Mouse (Mus musculus) retina, adult 2 months (tissue): ENCODE measurements around the gene Atxn7l3.

Experiments
- DNase-seq: peaks from one replicate; pipeline ENCODE4 v3.0.0-alpha.2; 2012; ENCODE audit warnings: low read depth, low spot score

The Atxn7l3 gene

DNA sequence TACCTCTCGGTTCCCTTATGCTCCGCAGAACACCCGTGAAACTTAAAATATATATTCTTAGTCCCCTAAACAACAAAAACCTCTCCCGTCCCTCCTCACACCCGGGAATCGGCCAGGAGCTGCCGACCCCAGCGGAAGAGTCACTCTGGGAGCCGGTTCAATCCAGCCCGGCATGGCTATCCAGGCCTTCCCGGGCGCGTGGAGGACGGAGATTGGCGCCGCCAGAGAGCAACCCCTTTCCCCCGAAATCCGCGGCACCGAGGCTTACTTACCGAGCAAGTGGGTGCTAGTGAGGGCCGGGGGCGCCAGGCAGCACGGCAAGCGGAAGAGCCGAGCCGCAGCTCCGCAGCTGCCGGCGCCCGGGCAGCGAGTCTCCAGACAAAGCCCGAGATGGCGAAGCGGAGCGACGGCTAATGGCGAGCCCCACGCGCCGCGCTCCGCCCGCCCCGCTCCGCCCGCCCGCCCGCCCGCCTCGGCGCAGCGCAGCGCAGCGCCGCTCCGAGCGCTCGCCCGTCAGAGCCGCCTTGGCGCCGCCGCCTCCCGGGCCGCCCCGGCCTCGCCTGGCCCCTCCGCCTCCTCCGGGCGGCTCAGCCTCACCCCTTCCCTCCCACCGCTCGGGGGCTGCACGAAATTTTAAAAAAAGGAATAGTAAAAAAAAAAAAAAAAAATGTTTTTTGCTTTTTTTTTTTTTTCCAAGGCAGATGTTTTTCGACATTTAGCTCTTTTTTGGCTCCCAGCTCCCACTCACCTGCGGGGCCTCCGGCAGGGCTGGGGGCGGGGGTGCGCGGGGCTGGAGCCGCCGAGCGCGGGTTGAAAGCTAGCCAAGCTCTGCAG, 22.4 kb upstream of the Atxn7l3 start:
- DNase-seq: peak; percentile 42

GRCm38 (mm10) chr11:102317901-102318575, 21.6 kb upstream of the Atxn7l3 start:
- DNase-seq: peak; percentile 47

DNA sequence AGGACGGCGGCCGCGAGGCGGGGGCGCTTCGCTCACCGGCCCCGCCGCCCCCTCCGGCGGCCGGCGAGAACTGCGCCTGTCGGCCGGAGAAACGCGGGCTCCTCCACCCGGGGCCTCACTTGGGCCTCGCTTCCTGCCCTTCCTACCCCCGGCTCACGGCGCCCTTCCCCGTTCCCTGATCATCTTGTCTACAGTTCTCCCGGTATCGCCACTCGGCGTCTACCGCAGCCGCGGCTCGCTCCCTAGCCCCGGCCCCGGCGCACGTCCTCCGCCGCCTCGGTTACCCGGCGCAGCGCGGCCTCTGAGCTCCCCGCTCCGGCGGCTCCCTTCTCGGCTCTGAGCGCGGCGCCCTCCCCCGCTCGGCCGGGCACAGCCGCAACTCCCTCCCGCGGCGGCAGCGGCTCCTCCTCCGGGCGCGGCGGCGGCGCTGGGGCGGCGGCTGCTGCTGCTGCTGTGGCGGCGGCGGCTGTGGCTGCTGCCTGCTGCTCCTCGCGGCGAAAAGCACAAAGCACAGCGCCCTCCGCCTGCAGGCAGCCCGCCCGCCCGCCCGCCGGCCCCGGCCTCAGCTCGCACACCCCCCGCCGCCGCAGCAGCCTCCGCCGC, 21.0 kb upstream of the Atxn7l3 start:
- DNase-seq: no peak

DNA sequence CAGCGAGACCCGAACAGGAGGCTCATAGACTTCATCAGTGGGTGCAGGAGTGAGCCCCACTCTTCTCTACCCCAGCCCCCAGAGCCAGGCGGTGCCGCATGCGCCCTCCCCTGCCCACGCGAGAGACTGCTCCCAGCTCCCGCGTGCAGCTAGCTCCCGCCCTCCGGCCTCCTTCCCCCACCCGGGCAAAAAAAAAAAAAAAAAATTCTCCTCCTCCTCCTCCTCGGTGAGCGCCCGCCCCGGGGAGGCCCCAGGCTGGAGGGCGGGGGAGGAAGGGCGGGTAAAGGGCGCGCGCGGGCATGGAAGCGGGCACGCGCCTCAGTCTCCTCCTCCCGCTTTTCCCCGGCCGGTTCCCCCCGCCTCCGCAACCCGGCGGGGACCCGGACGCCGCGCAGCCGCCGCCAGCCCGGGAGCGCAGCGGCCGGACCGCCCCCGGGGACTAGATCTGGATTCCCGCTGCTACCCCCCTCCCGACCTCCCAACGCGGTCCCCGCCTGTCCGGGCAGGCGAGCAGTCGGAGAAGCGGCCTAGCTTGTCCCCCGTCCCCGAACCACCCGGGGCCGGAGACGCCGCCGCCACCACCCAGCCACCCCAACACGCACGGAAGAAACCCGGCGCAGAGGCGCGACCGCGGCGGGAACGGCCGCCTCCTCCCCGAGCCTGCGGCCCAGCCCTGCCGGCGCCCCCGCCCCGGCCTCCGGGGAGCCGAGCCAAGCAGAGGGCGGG, 20.3 kb upstream of the Atxn7l3 start:
- peak; percentile 65 for DNase-seq

- no peak for DNase-seq
These were observed 19.5 kb upstream of the Atxn7l3 start for GRCm38 (mm10) chr11:102315690-102316571.

DNA sequence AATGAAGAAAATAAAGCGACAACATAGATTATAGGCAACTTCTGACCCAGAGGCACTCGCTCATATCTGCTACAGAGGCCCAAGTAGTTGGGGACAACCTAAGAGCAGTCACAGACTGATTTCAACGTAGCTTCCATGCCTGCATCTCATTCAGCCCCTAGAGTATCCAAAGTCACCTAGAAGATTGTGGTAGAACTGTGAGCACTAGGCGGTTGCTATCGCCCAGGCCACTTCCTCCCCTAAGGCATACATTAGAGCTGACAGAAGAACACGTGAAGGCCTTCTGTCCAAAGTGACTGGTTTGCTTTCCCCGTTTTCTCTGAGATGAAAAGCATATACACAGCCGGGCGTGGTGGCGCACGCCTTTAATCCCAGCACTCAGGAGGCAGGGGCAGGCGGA, 17.9 kb upstream of the Atxn7l3 start:
- no peak for DNase-seq

DNA sequence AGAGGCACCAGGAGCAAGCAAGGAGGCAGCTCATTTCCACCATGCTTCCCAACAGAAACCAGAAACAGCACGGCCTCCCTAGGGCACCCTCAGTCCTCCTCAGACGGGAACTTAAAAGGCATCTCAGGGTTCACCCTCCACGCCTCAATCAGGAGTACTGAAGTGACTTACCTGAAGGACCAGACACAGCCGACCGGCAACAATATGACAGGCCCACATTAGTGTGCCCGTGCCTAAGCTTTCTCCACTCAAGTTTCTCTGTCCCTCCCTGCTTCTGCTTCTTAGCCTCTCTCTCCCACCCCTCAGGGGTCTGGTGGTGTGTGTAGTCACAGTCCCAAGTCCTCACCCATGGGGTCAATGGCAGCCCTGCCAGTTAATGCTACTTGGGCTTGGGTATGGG, 16.2 kb upstream of the Atxn7l3 start:
- DNase-seq: no peak

DNA sequence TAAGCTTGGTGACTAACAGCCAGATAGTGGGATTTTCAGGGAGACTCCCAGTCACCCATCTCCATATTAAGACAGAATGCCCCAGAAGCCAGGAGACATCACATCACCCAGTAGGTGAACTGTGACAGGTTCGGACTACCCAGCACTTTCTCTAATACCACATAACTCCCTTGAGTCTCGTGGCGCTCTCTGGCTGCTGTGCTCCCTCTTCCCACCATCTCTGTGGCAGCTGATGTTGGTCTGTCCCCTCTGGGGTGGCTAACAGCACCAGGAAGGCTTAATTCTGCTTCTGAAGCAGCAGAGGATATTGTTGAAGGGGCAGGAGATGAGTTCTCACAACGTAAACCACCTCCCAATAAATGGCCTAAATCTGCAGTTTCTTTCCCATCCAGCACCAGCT, 15.5 kb upstream of the Atxn7l3 start:
- DNase-seq: no peak

DNA sequence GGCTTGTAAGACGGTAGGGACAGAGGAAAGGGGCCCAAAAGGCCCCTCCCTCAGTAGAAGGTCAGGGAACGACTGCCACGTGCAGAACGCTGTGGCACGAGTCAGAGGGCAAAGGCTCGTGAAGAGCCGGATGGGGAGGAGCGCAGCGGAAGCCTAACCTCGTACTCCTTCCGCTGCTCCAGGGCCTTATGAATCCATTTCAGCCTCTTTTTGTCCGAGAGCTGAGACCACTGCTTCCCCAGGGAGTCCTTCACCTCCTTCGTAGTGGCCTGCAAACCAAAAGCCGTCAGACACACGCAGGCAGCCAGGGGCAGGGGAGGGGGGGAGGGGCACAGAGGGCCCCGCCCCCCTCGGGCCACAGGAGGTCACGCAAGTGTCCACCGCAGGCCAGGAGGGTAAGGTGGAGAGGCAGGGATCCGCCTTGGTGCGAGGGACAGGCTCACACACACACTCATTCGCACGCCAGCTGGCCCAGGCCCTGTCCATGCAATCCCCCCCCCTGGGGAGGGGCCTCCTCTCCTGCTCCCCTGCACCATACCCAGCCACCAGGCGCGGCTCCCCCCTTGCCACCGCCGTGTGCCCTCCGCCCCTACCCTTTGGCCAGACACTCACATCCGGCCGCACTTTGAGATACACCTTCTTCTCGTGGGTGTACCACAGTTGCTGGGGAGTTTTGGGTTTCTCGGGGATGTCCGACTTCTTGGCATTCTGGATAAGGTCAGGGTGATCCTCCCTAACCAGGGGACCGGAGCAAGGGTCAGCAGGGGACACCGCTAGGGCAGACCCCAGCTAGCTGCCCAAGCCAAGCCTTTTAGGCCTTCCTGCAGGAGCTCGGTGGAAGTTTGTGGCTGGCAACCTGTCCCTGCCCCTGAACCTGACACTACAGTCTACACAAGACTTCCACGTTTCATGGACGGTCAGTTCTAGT, 14.6 kb upstream of the Atxn7l3 start:
- DNase-seq: no peak

- DNase-seq: no peak
These were observed 13.6 kb upstream of the Atxn7l3 start for GRCm38 (mm10) chr11:102309821-102310617.

- DNase-seq: peak; percentile 87
These were observed 12.5 kb upstream of the Atxn7l3 start for GRCm38 (mm10) chr11:102308979-102309378.

DNA sequence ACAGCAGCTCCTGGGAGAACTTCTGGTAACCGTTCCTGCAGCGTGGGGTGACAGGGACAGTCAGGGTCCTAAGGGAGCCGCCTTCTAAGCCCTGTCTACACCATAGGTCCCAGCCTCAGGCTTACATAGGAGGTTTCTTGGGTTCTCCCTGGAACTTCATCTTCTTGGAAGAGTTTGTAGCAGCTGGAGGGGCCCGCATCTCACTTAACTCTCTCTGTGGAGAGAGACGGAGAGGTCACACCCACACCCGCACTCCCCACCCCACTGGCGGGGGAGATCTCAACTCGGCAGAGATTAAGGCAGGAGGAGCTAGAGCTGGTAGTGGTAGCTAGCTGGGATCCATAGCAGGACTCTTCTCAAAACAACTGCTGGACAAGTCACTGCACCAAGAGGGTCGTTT, 11.7 kb upstream of the Atxn7l3 start:
- no peak for DNase-seq

GRCm38 (mm10) chr11:102305359-102305758, 8.9 kb upstream of the Atxn7l3 start:
- DNase-seq: no peak

GRCm38 (mm10) chr11:102304141-102304540, 7.7 kb upstream of the Atxn7l3 start:
- DNase-seq: no peak

DNA sequence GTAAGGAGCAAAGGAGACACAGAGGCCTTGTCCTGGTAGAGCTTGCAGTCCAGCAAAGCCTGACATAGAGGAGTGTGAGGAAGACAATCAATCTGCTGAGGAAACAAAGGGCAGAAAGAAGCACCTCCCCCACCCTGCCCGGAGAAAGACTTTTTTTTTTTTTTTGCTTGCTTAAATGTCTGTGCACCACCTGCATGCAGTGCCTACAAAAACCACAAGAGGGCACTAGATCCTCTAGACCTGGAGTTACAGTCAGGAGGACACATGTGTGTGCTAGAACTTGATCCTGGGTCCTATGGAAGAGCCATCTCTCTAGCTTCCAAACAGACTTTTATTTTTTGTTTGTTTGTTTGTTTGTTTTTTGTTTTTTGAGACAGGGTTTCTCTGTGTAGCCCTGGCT, 3.4 kb upstream of the Atxn7l3 start:
- no peak for DNase-seq

DNA sequence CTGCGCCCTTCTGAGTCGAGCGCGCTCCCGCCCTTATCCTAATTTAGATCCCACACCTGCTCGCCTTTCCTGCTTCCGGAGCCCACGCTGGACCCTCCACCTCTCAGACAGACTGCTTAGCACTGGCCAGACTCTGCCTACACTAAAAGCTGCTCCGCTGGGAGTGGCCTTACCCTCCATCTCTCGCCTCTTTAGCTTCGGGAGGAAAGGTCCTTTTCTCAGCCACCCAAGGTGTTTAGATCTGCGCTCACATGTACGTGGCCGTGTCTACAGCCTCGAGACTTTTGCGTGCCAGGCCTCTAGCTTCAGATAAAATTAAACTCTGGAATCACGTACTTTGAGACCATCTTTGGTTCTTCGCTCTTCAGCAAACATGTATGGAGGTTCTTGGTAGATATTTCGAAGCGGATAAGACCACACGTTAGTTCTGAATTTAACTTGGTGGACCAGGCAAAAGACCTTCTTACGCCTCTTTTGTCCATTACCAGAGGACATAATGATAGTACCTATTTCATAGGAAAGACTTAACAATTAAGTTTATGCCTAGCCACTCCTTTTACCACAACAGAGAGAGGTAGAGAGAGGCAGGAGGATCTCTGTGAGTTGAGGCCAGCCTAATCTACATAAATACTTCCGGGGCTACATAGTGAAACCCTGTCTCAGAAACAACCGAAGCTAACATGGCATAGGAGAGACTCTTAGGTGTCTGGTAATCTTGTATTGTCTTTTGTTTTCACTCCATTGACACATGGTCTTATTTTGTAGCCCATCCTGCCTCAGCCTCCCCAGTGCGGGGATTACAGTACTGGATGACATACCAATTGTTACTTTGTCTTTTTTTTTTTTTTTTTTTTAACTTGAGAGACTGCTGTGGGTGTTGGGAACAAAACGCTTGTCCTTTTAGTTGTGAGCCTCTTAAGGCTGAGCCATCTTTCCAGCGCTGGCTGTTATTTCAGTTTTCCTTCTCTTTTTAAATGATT, 1.4 kb upstream of the Atxn7l3 start:
- DNase-seq: no peak

GRCm38 (mm10) chr11:102295598-102296471, 596 bp downstream of the Atxn7l3 start:
- no peak for DNase-seq
